Mouse (Mus musculus) hindbrain, embryonic 16.5 days (tissue): Measurements from ENCODE around the gene Gm45234. TPM values are rescaled to one million over a fixed set of nuclear protein-coding genes. Genes with fewer than 3 reads are reported as not detected.

Experiments used
- ATAC-seq: fragments of 200-750 bp; cut with Nextera tagmentation; 2 replicates; pipeline ENCODE4 v1.8.0; 2017; ENCODE audit warnings: moderate TSS enrichment, moderate library complexity
- H3K27ac ChIP-seq: fragments of 300-500 bp; sonication (generic); 2 replicates; pipeline ENCODE4 v1.5.1; 2014; ENCODE audit warnings: low read depth, mild to moderate bottlenecking, control low read depth, low read length, moderate library complexity
- H3K27me3 ChIP-seq: fragments of 300-500 bp; sonication (generic); replicated peaks from 2 replicates; pipeline ENCODE4 v1.6.1; 2014; ENCODE audit warnings: low read length; ENCODE audit not compliant: control insufficient read depth, insufficient read depth
- H3K36me3 ChIP-seq: fragments of 300-500 bp; sonication (generic); 2 replicates; pipeline ENCODE4 v1.6.1; 2014; ENCODE audit warnings: mild to moderate bottlenecking, low read length, moderate library complexity, mixed read lengths; ENCODE audit not compliant: control insufficient read depth, insufficient read depth
- H3K4me1 ChIP-seq: fragments of 300-500 bp; sonication (generic); 2 replicates; pipeline ENCODE4 v1.6.1; 2014; ENCODE audit warnings: low read depth, low read length; ENCODE audit not compliant: control insufficient read depth, insufficient read depth
- H3K4me2 ChIP-seq: fragments of 300-500 bp; sonication (generic); 2 replicates; pipeline ENCODE4 v1.6.1; 2014; ENCODE audit warnings: mild to moderate bottlenecking, low read length, control low read depth, moderate library complexity
- H3K4me3 ChIP-seq: fragments of 300-500 bp; sonication (generic); 2 replicates; pipeline ENCODE4 v1.5.1; 2014; ENCODE audit warnings: mild to moderate bottlenecking, low read length, control low read depth, moderate library complexity
- H3K9ac ChIP-seq: fragments of 300-500 bp; sonication (generic); 2 replicates; pipeline ENCODE4 v1.6.1; 2014; ENCODE audit warnings: low read depth, mild to moderate bottlenecking, control low read depth, low read length, moderate library complexity
- H3K9me3 ChIP-seq: fragments of 300-500 bp; sonication (generic); 2 replicates; pipeline ENCODE4 v1.6.1; 2014; ENCODE audit warnings: mild to moderate bottlenecking, low read length, moderate library complexity; ENCODE audit not compliant: control insufficient read depth
- WGBS: fragments of 180-500 bp; shearing (Covaris S2); extraction: QIAGEN DNeasy Blood & Tissue Kit; methylation state at CpG from one replicate; pipeline ENCODE4 v1.1.7; 2014; 5-methylcytosine and 5-hydroxymethylcytosine counted together
- polyA plus RNA-seq: library from polyadenylated mRNA; unstranded; fragments of >200 nt; fragmentation: Nextera tagmentation; extraction: Ambion mirVana; gene quantifications from 2 replicates; pipeline ENCODE4 v1.2.1, GENCODE M21; 2015

Gene Gm45234
- polyA plus RNA-seq, 1 experiment from 2014 or later, result not detected

DNA sequence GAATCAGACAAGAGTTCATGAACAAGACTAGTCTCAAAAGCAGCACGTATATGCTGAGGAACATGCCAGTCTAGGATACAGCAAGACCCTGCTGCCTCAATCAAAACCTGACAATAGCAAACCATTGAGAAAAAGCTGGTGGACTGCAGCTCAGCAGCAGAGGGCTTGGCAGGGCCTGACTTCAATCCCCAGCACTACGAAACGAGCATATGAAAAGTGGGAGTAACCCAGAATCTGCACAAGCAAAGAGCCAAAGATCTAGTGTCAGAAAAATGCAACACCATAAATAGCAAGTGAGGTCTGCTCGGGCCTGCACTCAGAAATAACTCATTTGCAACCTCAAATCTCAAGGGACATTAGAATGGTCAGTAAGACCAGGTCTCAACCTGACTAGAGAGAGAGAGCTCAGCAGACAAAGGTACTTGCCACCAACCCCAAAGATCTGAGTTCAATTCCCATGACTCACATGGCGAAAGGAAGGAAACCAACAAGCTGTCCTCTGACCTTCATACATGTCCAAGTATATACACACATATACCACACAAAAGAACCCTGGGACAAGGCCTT is 49.7 kb downstream of the Gm45234 start:
- H3K4me3 ChIP-seq, result no peak overlapping the region
- peaks cover 12% of the 10 kb centered on the region for H3K4me1 ChIP-seq
- no peak overlapping the region for H3K4me2 ChIP-seq
- ATAC-seq, result no peak
- H3K9me3 ChIP-seq, result no peaks in the 10 kb centered on the region
- peaks cover 22% of the 10 kb centered on the region for H3K36me3 ChIP-seq
- no peak overlapping the region for H3K27ac ChIP-seq
- WGBS, result 85% methylated on average over 5 of the region's 5 CpGs
- H3K9ac ChIP-seq, result no peak overlapping the region
- H3K27me3 ChIP-seq, result no peaks in the 10 kb centered on the region

DNA sequence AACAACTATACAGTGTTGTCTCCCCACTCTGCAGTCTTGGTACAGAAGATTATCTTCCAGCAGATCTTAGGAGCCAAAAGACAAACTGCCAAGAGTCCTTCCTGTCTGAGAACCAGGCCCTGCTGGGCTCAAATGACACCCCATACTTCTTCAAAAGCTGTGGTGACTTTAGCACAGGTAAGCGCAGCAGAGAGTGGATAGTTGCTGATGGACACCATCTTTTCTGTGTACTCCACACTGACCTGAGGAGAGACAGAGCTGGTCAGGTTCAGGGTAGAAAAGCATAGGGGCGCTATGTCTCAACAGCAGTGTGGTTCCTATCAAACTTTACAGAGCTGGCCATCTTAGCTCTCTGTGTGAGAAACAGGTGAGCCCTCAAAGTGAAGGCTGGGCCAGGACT is 51.4 kb downstream of the Gm45234 start:
- H3K36me3 ChIP-seq, result peaks cover 25% of the 10 kb centered on the region

DNA sequence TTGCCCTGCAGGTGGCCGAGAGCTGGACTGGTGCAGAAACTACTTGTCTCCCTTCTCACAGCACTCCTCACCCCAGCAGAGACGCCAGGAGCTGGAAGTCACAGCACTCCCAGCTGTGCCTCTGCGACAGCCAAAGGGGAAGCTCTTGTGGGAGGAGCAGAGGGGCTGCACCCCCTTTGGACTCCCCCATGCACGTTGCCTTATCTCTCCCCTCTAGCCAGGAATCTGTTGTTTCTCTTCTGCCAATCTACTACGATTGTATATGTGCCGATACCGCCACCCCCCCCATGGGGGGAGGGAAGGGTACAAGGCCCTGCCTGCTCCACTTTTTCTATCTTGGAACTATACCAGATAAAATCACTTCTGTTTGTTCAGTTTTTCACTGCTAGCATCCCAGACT is 52.0 kb downstream of the Gm45234 start:
- ATAC-seq, result no peak
- no peaks in the 10 kb centered on the region for H3K4me1 ChIP-seq
- H3K4me3 ChIP-seq, result no peak overlapping the region
- no peaks in the 10 kb centered on the region for H3K9me3 ChIP-seq
- H3K4me2 ChIP-seq, result no peak overlapping the region
- no peak overlapping the region for H3K9ac ChIP-seq
- H3K36me3 ChIP-seq, result peaks cover 25% of the 10 kb centered on the region
- 79% methylated on average over 7 of the region's 7 CpGs for WGBS
- no peaks in the 10 kb centered on the region for H3K27me3 ChIP-seq
- no peak overlapping the region for H3K27ac ChIP-seq

More for the DNA sequence above, 51.4 kb downstream of the Gm45234 start:
- H3K9ac ChIP-seq, result no peak overlapping the region
- H3K27ac ChIP-seq, result no peak overlapping the region
- no peak overlapping the region for H3K4me3 ChIP-seq
- ATAC-seq, result no peak
- no peaks in the 10 kb centered on the region for H3K9me3 ChIP-seq
- WGBS, result 95% methylated on average over 2 of the region's 2 CpGs
- no peaks in the 10 kb centered on the region for H3K27me3 ChIP-seq
- no peak overlapping the region for H3K4me2 ChIP-seq
- no peaks in the 10 kb centered on the region for H3K4me1 ChIP-seq

DNA sequence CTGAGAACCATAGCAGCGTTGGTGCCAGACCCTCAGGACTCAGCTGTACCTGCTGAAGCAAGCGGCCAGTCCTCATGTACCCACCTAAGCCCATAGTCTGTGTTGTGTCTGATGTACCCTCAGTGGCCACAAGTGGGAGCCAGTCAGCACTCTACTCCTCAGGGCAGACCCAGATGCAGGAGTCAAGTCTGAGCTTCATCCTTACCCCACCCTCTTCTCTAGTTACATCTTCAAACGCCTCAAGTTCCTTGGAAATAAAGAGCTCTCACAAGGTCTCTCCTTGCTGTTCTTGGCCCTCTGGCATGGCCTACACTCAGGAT is 53.1 kb downstream of the Gm45234 start:
- peak; percentile 77 for ATAC-seq
- WGBS, result 46% methylated on average over 3 of the region's 3 CpGs
- Histone ChIP-seq H3K9me3 (no peaks in the 10 kb centered on the region), H3K9ac (no peak overlapping the region), H3K4me1 (no peaks in the 10 kb centered on the region), H3K36me3 (peaks cover 25% of the 10 kb centered on the region), H3K27me3 (no peaks in the 10 kb centered on the region), H3K27ac (no peak overlapping the region), H3K4me2 (no peak overlapping the region), H3K4me3 (no peak overlapping the region)

- no peak overlapping the region for H3K4me2 ChIP-seq
- peaks cover 25% of the 10 kb centered on the region for H3K36me3 ChIP-seq
- no peak overlapping the region for H3K27ac ChIP-seq
- no peak overlapping the region for H3K9ac ChIP-seq
- no peaks in the 10 kb centered on the region for H3K9me3 ChIP-seq
- WGBS, result 91% methylated on average over 17 of the region's 17 CpGs
- no peaks in the 10 kb centered on the region for H3K27me3 ChIP-seq
- peak; percentile 13; the same call in 1 of the 2 replicates for ATAC-seq
- H3K4me1 ChIP-seq, result no peaks in the 10 kb centered on the region
- no peak overlapping the region for H3K4me3 ChIP-seq
Measured at GRCm38 (mm10) chr6:124702102-124702783, 53.6 kb downstream of the Gm45234 start.

GRCm38 (mm10) chr6:124701338-124701737 is 54.5 kb downstream of the Gm45234 start:
- no peak overlapping the region for H3K4me2 ChIP-seq
- no peaks in the 10 kb centered on the region for H3K27me3 ChIP-seq
- H3K27ac ChIP-seq, result no peak overlapping the region
- H3K9ac ChIP-seq, result no peak overlapping the region
- H3K9me3 ChIP-seq, result no peaks in the 10 kb centered on the region
- WGBS, result 72% methylated on average over 8 of the region's 8 CpGs
- no peaks in the 10 kb centered on the region for H3K4me1 ChIP-seq
- peaks cover 25% of the 10 kb centered on the region for H3K36me3 ChIP-seq
- no peak overlapping the region for H3K4me3 ChIP-seq
- ATAC-seq, result no peak

- peak; percentile 46; the same call in 1 of the 2 replicates for ATAC-seq
- no peaks in the 10 kb centered on the region for H3K27me3 ChIP-seq
- H3K4me3 ChIP-seq, result no peak overlapping the region
- no peaks in the 10 kb centered on the region for H3K9me3 ChIP-seq
- no peaks in the 10 kb centered on the region for H3K4me1 ChIP-seq
- WGBS, result 80% methylated on average over 11 of the region's 11 CpGs
- H3K4me2 ChIP-seq, result no peak overlapping the region
- no peak overlapping the region for H3K9ac ChIP-seq
- peaks cover 21% of the 10 kb centered on the region for H3K36me3 ChIP-seq
- no peak overlapping the region for H3K27ac ChIP-seq
Measured at GRCm38 (mm10) chr6:124699962-124700610, 55.7 kb downstream of the Gm45234 start.

DNA sequence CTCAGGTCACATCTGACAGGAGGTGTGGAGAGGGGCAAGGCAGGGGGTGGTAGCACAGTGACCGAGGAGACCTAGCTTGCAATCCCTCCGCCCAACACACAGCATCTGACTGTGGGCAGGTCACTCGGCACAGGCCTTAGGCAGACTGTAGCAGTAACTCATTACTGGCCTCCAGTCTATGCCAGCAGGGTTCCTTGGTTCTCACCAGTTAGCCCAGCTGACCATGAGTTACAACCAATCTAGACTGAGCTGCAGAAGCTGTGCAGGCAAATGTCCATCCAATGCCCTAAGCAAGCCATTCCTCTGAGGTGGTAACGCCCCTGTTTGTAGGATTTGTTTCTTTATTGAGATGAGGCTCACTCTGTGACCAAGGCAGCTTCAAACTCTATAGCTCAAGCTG is 56.5 kb downstream of the Gm45234 start:
- no peak overlapping the region for H3K27ac ChIP-seq
- 86% methylated on average over 4 of the region's 4 CpGs for WGBS
- H3K4me1 ChIP-seq, result no peaks in the 10 kb centered on the region
- no peak overlapping the region for H3K9ac ChIP-seq
- H3K36me3 ChIP-seq, result peaks cover 18% of the 10 kb centered on the region
- H3K4me2 ChIP-seq, result no peak overlapping the region
- no peak overlapping the region for H3K4me3 ChIP-seq
- no peaks in the 10 kb centered on the region for H3K9me3 ChIP-seq
- ATAC-seq, result no peak
- H3K27me3 ChIP-seq, result no peaks in the 10 kb centered on the region

GRCm38 (mm10) chr6:124698751-124699150 is 57.1 kb downstream of the Gm45234 start:
- Histone ChIP-seq H3K4me2 (no peak overlapping the region), H3K4me3 (no peak overlapping the region), H3K27ac (no peak overlapping the region), H3K9me3 (no peaks in the 10 kb centered on the region), H3K27me3 (no peaks in the 10 kb centered on the region), H3K4me1 (no peaks in the 10 kb centered on the region), H3K9ac (no peak overlapping the region), H3K36me3 (peaks cover 12% of the 10 kb centered on the region)
- WGBS, result 83% methylated on average over 6 of the region's 6 CpGs
- ATAC-seq, result no peak
